Mouse (Mus musculus) mouse trophoblast stem cell (cell line): ENCODE data around the gene Pramef20.
"Not testable (repeated sequence)": the region's sequence is repeated elsewhere in the genome, so short reads cannot be mapped to it uniquely, and the experiment has no call there.

ENCODE experiments used
- in situ Hi-C, 2 experiments: fragments of 300-500 bp; cut with MseI, MboI; formaldehyde crosslinking; loops; 2 replicates in 1 of 2; 3 replicates in 1 of 2; pipeline ENCODE4 v1.15.1; 2025

The Pramef20 gene

DNA sequence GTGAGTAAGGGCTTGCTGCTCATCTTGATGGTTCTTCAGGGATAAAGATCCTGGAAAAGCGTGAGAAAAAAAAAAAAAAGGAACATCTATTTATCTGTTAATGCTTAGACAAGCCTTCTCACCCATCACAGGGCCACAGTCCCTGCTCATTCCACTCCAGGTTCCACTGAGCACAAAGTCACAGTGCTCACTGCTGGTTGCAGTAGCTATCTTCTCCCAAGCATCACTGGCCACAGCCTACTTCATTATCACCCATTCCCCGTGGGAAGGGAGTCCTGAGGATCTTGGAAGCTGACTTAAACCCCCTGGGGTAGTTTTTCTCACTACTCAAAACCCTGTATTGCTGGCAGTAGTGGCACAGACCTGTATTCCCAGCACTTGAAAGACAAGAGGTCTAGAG, at the start of gene Pramef20:
Gene Pramef20, minus strand, starts transcription at position 23 of the 400 bp plus-strand sequence.
- in situ Hi-C loops = no loop called here

DNA sequence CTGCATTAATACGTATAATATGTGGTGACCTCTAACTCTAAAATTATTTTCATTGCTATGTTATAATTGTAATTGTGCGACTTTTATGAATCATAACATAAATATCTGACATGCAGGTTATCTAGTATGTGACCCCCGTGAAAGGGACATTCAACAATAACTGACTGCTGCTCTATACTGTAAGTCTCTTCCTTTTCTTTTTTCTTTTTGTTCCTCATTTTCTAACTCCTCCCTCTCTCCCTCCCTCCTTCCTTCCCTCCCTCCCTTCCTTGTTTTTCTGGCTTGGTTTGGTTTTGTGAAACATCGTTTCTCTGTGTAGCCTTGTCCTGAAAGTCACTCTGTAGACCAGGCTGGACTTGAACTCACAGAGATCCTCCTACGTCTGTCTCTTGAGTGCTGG, 46.9 kb upstream of the Pramef20 start:
- in situ Hi-C loops = no loop called here

DNA sequence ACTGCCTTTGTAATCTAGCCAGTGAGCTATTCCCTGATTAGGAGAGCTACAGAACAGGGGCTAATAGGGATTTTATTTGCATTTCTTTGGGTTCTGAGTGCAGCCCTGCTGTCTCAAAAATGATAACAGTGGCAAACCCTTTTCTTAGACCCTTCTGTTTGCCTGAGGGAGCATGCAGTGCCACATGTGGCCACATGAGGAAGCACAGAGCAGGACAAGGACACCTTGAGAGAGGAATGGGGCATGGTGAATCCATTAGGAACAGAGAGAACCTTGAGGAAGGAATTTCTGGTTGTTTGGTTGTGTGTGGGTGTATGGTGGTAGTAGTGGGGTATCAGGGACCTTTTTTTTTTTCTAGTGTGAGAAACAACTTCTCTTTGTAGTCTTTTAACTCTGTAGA, 42.9 kb upstream of the Pramef20 start:
- in situ Hi-C loops = no loop called here

GRCm38 (mm10) chr4:144408290-144408689, 30.6 kb upstream of the Pramef20 start, which contains the start of gene Pramef12:
Pramef12 (minus strand) TSS chr4:144408464.
- in situ Hi-C loops = no loop called here

DNA sequence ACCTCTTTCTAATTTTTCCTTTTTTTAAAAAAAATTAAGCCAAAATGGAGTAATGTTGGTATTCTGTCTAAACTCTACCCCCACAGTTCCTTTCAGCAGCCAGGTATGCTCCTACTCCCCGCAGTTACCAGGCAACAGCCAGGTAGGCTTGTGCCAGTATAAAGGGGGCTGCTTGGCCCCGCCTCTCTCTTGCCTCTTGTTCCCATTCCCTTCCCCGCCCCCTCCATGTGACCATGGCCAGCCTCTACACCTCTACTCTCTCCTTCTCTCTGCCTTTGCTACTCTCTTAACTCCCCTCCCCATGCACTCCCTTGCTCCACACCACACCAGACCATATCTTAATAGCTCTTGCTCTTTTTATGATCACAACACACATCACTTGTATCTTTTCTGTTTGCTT, 28.5 kb upstream of the Pramef20 start:
- in situ Hi-C loops = no loop called here

- in situ Hi-C loops = no loop called here
These were observed 26.8 kb upstream of the Pramef20 start for GRCm38 (mm10) chr4:144404456-144405086.

DNA sequence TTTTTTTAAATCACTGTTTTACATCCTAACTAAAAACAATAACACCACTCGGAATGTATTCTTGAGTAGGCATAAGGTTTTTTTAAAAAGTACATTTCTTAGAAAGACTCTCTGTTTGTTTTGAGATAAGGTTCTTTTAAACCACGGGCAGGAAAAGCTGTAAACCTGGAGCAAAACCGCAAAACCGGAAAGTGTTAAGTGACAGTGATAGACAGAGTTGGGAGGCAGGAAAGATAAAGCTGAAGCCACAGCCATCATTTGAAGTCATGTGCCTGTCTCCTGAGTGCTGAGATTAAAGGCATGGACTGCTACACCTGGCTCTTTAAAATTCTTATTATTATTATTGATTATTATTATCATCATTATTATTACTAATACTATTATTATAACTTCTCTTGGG, 25.0 kb upstream of the Pramef20 start:
- in situ Hi-C loops = no loop called here

GRCm38 (mm10) chr4:144396316-144396715, 18.6 kb upstream of the Pramef20 start:
- in situ Hi-C loops = no loop called here

DNA sequence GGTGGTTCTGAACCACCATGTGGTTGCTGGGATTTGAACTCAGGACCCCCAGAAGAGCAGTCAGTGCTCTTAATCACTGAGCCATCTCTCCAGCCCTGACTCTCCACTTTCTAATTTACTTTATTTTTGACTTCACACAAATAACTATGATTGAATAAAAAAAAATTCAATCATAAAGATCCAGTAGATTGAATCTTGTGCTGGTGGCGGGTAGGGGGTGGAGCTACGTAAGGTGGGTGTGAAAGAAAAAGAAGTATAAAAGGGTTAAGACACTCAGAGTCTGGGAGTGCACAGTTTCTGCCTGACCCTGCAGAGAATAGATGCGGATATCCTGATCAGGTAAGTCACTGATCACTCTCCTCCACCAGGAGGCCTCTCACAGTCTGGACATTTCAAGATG, 20.1 kb downstream of the Pramef20 start, which contains the start of gene Gm13119:
Gene Gm13119, plus strand, starts transcription at position 301 of the 400 bp plus-strand sequence.
- in situ Hi-C loops = not testable (repeated sequence)

DNA sequence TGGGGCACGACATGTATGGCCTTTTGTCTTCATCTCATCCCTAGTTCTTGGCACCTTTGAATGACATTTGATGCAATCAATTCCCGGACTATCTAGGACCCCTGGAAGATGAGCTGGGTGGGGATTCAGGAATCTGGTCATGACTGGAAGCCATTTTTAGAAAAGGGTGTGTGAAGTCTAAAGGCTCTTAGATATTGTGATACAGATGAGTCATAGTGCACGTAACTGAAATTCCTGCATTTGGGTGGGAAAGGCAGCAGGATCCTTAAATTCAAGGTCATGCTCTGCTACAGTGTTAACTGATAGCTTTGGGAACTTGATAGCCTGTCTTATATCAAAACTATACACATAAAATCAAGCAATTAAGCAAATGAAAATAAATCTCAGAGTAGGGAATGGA, 41.9 kb downstream of the Pramef20 start:
- in situ Hi-C loops = not testable (repeated sequence)

DNA sequence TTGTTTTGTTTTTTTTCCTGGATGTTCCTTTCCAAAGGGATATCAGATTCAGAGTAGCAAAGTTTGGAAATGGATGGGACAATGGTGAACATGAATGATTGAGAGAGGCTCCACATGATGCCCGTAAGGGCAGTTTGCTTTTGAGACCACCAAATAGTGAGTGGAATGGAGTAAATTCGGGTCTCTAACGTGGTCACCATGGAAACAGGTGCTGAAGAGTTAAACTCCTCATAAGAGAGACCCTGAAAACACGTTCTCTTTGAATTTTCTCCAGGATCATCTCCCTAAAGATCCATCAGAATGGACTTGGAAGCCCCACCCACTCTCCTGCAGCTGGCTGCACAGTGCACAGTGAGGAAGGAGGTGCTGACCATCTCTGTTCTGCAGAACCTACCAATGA, 47.8 kb downstream of the Pramef20 start, which contains the start of gene Gm13128:
Gene Gm13128, plus strand, starts transcription at position 301 of the 400 bp plus-strand sequence.
- in situ Hi-C loops = not testable (repeated sequence)
